Mouse (Mus musculus): ENCODE measurements at regions not wholly inside any gene's neighbourhood (a gene's known extent, or its start where the extent isn't known, plus 50 kb on each side); places are given as distances from the start of the nearest gene placed in this dataset.

DNA sequence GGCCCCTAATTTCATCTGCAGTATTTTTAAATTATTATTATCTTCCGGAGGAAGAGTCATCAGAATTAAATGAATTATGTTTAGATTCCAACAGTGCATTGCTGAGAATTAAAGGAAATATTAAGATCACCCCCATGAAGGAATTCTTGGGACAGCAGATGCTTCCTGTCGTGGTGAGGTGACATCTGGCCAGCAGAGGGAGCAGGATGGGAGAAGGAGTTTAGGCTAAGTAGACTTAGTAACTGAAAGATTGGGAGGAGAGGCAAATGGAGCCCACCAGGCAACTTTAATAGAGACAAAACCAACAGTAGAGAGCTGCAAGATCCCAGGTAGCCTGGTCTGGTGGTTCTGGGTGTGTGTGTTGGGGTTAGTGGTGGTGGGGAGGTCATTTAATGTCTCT lies 629.5 kb upstream of the Kirrel3 start:
- dilution Hi-C loops (cut with MboI; ENCODE audit: extremely low pct_ligation_motif_present, extremely low pct_unique_long_range_greater_than_20kb, low sequenced_read_pairs) (no loop called here), in situ Hi-C loops (cut with MboI; ENCODE audit: low pct_ligation_motif_present, low pct_unique_long_range_greater_than_20kb, low sequenced_read_pairs) (no loop called here)
- DNase-seq (ENCODE audit: extremely low read depth) = peak; percentile 6
- peak in 1 of 2 experiments; percentile 52; a peak in 3 of 4 replicates for TF ChIP-seq CTCF (conservative IDR thresholded peaks at IDR 0.05 in 1 of 2, IDR thresholded peaks at IDR 0.05 in 1 of 2; ENCODE audit: low read depth in 2 of 2, low read length in 2 of 2)
- TF ChIP-seq SMC3 (IDR thresholded peaks at IDR 0.05; ENCODE audit: low read depth, low read length) = peak; percentile 54
- peak; percentile 23 for TF ChIP-seq RAD21 (IDR thresholded peaks at IDR 0.05; ENCODE audit: low read depth, low read length)
- TF ChIP-seq TBP (conservative IDR thresholded peaks at IDR 0.05; ENCODE audit: low read depth, low read length) = no peak
- TF ChIP-seq ZC3H11A (IDR thresholded peaks at IDR 0.05; ENCODE audit: low read depth, low read length) = no peak
- Histone ChIP-seq H3K4me1 (ENCODE audit: control insufficient read depth in 1 of 2, insufficient read depth in 2 of 2) (no peaks in the 10 kb centered on the region), H3K36me3 (replicated peaks in 1 of 2; ENCODE audit: control insufficient read depth in 1 of 2, insufficient read depth in 1 of 2, low read length in 1 of 2) (no peaks in the 10 kb centered on the region), H3K27ac (ENCODE audit: insufficient read depth, low read depth) (no peak overlapping the region), H3K9me3 (replicated peaks; ENCODE audit: low read length) (no peaks in the 10 kb centered on the region), H3K4me3 (replicated peaks in 1 of 3; ENCODE audit: low read depth in 2 of 3, low read length in 2 of 3, poor library complexity in 1 of 3) (no peak overlapping the region), H3K4me2 (ENCODE audit: insufficient read depth, low read depth, poor library complexity, severe bottlenecking) (no peak overlapping the region), H3K27me3 (replicated peaks) (no peaks in the 10 kb centered on the region), H3K79me2 (replicated peaks; ENCODE audit: control insufficient read depth, extremely low read depth, insufficient read depth, poor library complexity, severe bottlenecking) (no peaks in the 10 kb centered on the region), H3K9ac (ENCODE audit: insufficient read depth, low read depth) (no peak overlapping the region)

DNA sequence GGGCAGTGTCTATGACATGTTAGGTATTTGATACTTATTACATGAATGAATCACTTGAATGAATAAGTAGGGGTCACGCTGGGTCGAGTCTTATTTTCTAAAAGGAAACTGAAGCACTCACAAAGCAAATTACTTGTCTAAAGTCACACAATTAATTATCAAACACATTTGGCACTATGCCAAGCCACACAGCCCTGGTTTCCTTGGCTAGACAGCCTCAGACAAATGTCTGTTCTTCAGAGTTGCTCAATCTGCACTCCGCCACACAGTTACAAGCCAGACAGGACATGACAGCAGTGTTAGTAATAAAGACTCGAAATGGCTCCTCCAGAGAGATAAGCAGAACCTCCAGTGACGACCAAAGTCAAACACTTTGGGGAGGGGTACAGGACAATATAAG lies 627.2 kb upstream of the Kirrel3 start:
- Histone ChIP-seq H3K4me3 (replicated peaks in 1 of 3; ENCODE audit: low read depth in 2 of 3, low read length in 2 of 3, poor library complexity in 1 of 3) (no peak overlapping the region), H3K9me3 (replicated peaks; ENCODE audit: low read length) (no peaks in the 10 kb centered on the region), H3K4me1 (ENCODE audit: control insufficient read depth in 1 of 2, insufficient read depth in 2 of 2) (no peaks in the 10 kb centered on the region), H3K4me2 (ENCODE audit: insufficient read depth, low read depth, poor library complexity, severe bottlenecking) (no peak overlapping the region), H3K79me2 (replicated peaks; ENCODE audit: control insufficient read depth, extremely low read depth, insufficient read depth, poor library complexity, severe bottlenecking) (no peaks in the 10 kb centered on the region), H3K9ac (ENCODE audit: insufficient read depth, low read depth) (no peak overlapping the region), H3K27me3 (replicated peaks) (no peaks in the 10 kb centered on the region), H3K36me3 (replicated peaks in 1 of 2; ENCODE audit: control insufficient read depth in 1 of 2, insufficient read depth in 1 of 2, low read length in 1 of 2) (no peaks in the 10 kb centered on the region), H3K27ac (ENCODE audit: insufficient read depth, low read depth) (no peak overlapping the region)
- dilution Hi-C loops (cut with MboI; ENCODE audit: extremely low pct_ligation_motif_present, extremely low pct_unique_long_range_greater_than_20kb, low sequenced_read_pairs) (no loop called here), in situ Hi-C loops (cut with MboI; ENCODE audit: low pct_ligation_motif_present, low pct_unique_long_range_greater_than_20kb, low sequenced_read_pairs) (no loop called here)
- no peak for DNase-seq (ENCODE audit: extremely low read depth)
- no peak for TF ChIP-seq EP300 (IDR thresholded peaks at IDR 0.05; ENCODE audit: low read length)
- TF ChIP-seq TBP (conservative IDR thresholded peaks at IDR 0.05; ENCODE audit: low read depth, low read length) = no peak
- no peak for TF ChIP-seq ZKSCAN1 (IDR thresholded peaks at IDR 0.05; ENCODE audit: borderline replicate concordance, low read depth, low read length)
- TF ChIP-seq ZMIZ1 (IDR thresholded peaks at IDR 0.05; ENCODE audit: low read depth, low read length) = no peak
- TF ChIP-seq MEF2A (IDR thresholded peaks at IDR 0.05; ENCODE audit: borderline replicate concordance, low read depth, low read length) = no peak
- no peak for TF ChIP-seq CHD2 (IDR thresholded peaks at IDR 0.05; ENCODE audit: low read length)
- TF ChIP-seq NRF1 (IDR thresholded peaks at IDR 0.05; ENCODE audit: low read depth, low read length) = no peak
- no peak for TF ChIP-seq SMC3 (IDR thresholded peaks at IDR 0.05; ENCODE audit: low read depth, low read length)
- TF ChIP-seq UBTF (IDR thresholded peaks at IDR 0.05; ENCODE audit: low read depth, low read length) = no peak
- TF ChIP-seq USF1 (IDR thresholded peaks at IDR 0.05; ENCODE audit: low read depth, low read length) = no peak
- TF ChIP-seq JUN (IDR thresholded peaks at IDR 0.05; ENCODE audit: insufficient read depth, low read depth, low read length) = no peak
- TF ChIP-seq KAT2A (IDR thresholded peaks at IDR 0.05; ENCODE audit: insufficient replicate concordance, low read length) = no peak
- TF ChIP-seq POLR2AphosphoS2 (IDR thresholded peaks at IDR 0.05; ENCODE audit: low read depth, low read length) = no peak
- no peak for TF ChIP-seq BHLHE40 (IDR thresholded peaks at IDR 0.05; ENCODE audit: low read depth, low read length)
- TF ChIP-seq MXI1 (IDR thresholded peaks at IDR 0.05; ENCODE audit: low read depth, low read length) = no peak
